Mouse (Mus musculus) cerebellum, adult 2 months (tissue): ENCODE measurements around the gene Nr6a1.

ENCODE experiments used
- CTCF ChIP-seq: fragments of 200-500 bp; IDR thresholded peaks from 2 replicates; pipeline ENCODE4 v1.5.1; 2011; ENCODE audit warnings: low read depth, mild to moderate bottlenecking, control low read depth, low read length, moderate library complexity, borderline replicate concordance; ENCODE audit not compliant: insufficient read depth
- POLR2A ChIP-seq: fragments of 200-500 bp; IDR thresholded peaks from 2 replicates; pipeline ENCODE4 v1.6.1; 2011; ENCODE audit warnings: low read length, control low read depth, borderline replicate concordance; ENCODE audit not compliant: insufficient read depth

DNA sequence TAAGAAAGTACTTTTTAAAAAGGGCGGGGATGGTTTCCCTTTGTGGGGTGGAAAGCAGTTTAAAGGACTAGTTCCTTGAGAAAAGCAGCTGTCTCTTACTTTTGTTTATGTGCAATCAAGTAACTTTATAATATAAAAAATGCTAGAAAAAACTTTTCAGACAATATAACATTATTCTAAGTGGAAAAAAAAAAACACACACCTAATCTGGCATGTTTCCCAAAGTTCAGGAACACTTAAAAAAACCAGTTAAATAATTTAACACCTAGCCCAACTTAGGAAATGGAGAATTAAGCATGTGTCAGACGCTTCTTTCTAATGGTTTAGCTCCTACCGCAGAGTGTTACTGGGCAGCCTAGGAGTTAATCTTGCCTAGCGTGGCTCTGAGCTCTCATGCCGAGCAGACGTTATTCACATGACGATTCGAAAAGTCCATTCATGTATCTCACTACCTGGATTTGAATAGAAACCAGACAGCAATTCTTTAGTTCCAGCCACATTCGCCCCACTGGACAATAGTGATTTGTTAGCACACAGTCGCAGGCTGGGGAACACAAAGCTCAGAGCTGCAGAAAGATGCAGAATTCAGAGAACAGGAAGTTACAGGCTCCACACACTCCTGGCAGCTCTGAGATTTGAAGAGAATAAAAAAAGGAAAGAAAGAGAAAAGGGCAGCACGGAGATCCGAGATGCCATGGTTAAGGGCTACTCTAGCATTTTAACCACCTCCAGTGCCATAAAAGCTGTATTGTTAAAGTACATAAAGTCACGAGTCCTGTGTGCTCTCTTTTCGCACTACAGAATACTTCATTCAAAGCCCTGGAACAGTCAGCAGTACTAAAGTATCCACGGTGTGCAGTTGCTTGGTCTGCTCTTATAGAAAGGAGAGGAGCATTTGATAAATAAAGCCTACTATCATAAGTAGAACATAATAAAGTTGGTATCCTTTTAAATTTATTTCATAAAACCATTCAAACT is 102.4 kb downstream of the Nr6a1 start:
- no peak for TF ChIP-seq CTCF
- TF ChIP-seq POLR2A, result no peak
